Mouse (Mus musculus): ENCODE measurements around the gene Scaf11. TPM values are rescaled to one million over a fixed set of nuclear protein-coding genes. Genes with fewer than 3 reads are reported as not detected.
"Not testable (repeated sequence)": the region's sequence is repeated elsewhere in the genome, so short reads cannot be mapped to it uniquely, and the experiment has no call there.

The Scaf11 gene
- polyA plus RNA-seq (2014; fragmentation: Nextera tagmentation; extraction: Ambion mirVana), result 89.8 and 93.2 TPM in 2 replicates

GRCm38 (mm10) chr15:96460730-96461540 lies at the start of gene Scaf11:
TSS of gene Scaf11 (minus strand) at chr15:96460843.
- DNase-seq (ENCODE audit: low spot score) (peak; percentile 99), ATAC-seq (ENCODE audit: low FRiP score) (peak; percentile 96)
- under 1% methylated on average over 75 of the region's 96 CpGs for WGBS
- no peaks in the 10 kb centered on the region for H3K4me1 ChIP-seq (replicated peaks; ENCODE audit: control insufficient read depth, insufficient read depth, low read length)
- H3K9ac ChIP-seq (ENCODE audit: low read depth, low read length), result peak within 1 kb of the TSS; percentile 93
- no peaks in the 10 kb centered on the region for H3K27me3 ChIP-seq (ENCODE audit: control insufficient read depth, insufficient read depth, low read length)
- peak within 1 kb of the TSS; percentile 92 for H3K4me3 ChIP-seq (ENCODE audit: low read depth, low read length)
- peak within 1 kb of the TSS; percentile 86 for H3K4me2 ChIP-seq (replicated peaks; ENCODE audit: low read depth, low read length)
- H3K27ac ChIP-seq (ENCODE audit: low read depth, low read length), result peak within 1 kb of the TSS; percentile 97
- H3K9me3 ChIP-seq (ENCODE audit: control insufficient read depth, low read length), result no peaks in the 10 kb centered on the region
- no peaks in the 10 kb centered on the region for H3K36me3 ChIP-seq (ENCODE audit: control insufficient read depth, insufficient read depth, low read length)

- H3K9me3 ChIP-seq (ENCODE audit: control insufficient read depth, low read length), result no peaks in the 10 kb centered on the region; the same call in 1 of the 2 replicates
- H3K4me1 ChIP-seq (replicated peaks; ENCODE audit: control insufficient read depth, insufficient read depth, low read length), result no peaks in the 10 kb centered on the region
- no peak for ATAC-seq (ENCODE audit: low FRiP score)
- H3K27me3 ChIP-seq (ENCODE audit: control insufficient read depth, insufficient read depth, low read length), result no peaks in the 10 kb centered on the region
- H3K4me3 ChIP-seq (ENCODE audit: low read depth, low read length), result no peak overlapping the region
- H3K9ac ChIP-seq (ENCODE audit: low read depth, low read length), result no peak overlapping the region
- peak; percentile 73 for DNase-seq (ENCODE audit: low spot score)
- WGBS, result 52% methylated on average over 18 of the region's 18 CpGs
- H3K4me2 ChIP-seq (replicated peaks; ENCODE audit: low read depth, low read length), result no peak overlapping the region
- H3K27ac ChIP-seq (ENCODE audit: low read depth, low read length), result no peak overlapping the region
- no peaks in the 10 kb centered on the region for H3K36me3 ChIP-seq (ENCODE audit: control insufficient read depth, insufficient read depth, low read length)
These were observed 46.6 kb upstream of the Scaf11 start for GRCm38 (mm10) chr15:96507097-96507840.

GRCm38 (mm10) chr15:96497646-96498045 lies 37.0 kb upstream of the Scaf11 start:
- 91% methylated on average over 6 of the region's 7 CpGs for WGBS
- H3K9ac ChIP-seq (ENCODE audit: low read depth, low read length), result no peak overlapping the region
- no peak overlapping the region for H3K4me2 ChIP-seq (replicated peaks; ENCODE audit: low read depth, low read length)
- H3K4me1 ChIP-seq (replicated peaks; ENCODE audit: control insufficient read depth, insufficient read depth, low read length), result no peaks in the 10 kb centered on the region
- no peaks in the 10 kb centered on the region; the same call in 1 of the 2 replicates for H3K9me3 ChIP-seq (ENCODE audit: control insufficient read depth, low read length)
- no peak overlapping the region for H3K4me3 ChIP-seq (ENCODE audit: low read depth, low read length)
- H3K27me3 ChIP-seq (ENCODE audit: control insufficient read depth, insufficient read depth, low read length), result no peaks in the 10 kb centered on the region
- ATAC-seq (ENCODE audit: low FRiP score) (no peak), DNase-seq (ENCODE audit: low spot score) (no peak)
- H3K27ac ChIP-seq (ENCODE audit: low read depth, low read length), result no peak overlapping the region
- H3K36me3 ChIP-seq (ENCODE audit: control insufficient read depth, insufficient read depth, low read length), result no peaks in the 10 kb centered on the region

DNA sequence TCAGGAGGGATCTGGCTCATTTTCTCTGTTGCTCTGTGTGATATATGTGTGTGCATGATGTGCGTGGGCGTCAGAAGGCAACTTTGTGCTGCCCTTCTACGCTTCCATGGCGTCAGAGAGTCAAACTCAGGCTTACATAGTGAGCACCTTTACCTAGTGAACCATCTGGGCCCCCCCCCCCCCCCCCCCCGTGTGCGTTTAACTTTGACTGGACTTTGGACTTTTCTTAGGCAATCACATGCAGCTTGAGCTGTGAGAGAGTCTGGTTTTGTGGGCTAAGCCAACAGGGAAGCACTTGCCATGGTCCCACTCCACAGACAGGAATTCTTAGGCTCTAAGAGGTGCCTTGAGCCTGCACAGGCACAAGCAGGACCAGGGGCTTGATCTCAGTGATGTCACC lies 33.6 kb upstream of the Scaf11 start:
- 82% methylated on average over 6 of the region's 6 CpGs for WGBS
- Histone ChIP-seq H3K4me2 (replicated peaks; ENCODE audit: low read depth, low read length) (no peak overlapping the region), H3K27me3 (ENCODE audit: control insufficient read depth, insufficient read depth, low read length) (no peaks in the 10 kb centered on the region), H3K9ac (ENCODE audit: low read depth, low read length) (no peak overlapping the region), H3K27ac (ENCODE audit: low read depth, low read length) (no peak overlapping the region), H3K9me3 (ENCODE audit: control insufficient read depth, low read length) (no peaks in the 10 kb centered on the region), H3K4me1 (replicated peaks; ENCODE audit: control insufficient read depth, insufficient read depth, low read length) (no peaks in the 10 kb centered on the region), H3K4me3 (ENCODE audit: low read depth, low read length) (no peak overlapping the region), H3K36me3 (ENCODE audit: control insufficient read depth, insufficient read depth, low read length) (no peaks in the 10 kb centered on the region)
- DNase-seq (ENCODE audit: low spot score) (no peak), ATAC-seq (ENCODE audit: low FRiP score) (no peak)

- Histone ChIP-seq H3K4me2 (replicated peaks; ENCODE audit: low read depth, low read length) (no peak overlapping the region), H3K9ac (ENCODE audit: low read depth, low read length) (no peak overlapping the region), H3K9me3 (ENCODE audit: control insufficient read depth, low read length) (no peaks in the 10 kb centered on the region), H3K27ac (ENCODE audit: low read depth, low read length) (no peak overlapping the region), H3K4me3 (ENCODE audit: low read depth, low read length) (no peak overlapping the region), H3K36me3 (ENCODE audit: control insufficient read depth, insufficient read depth, low read length) (no peaks in the 10 kb centered on the region), H3K27me3 (ENCODE audit: control insufficient read depth, insufficient read depth, low read length) (no peaks in the 10 kb centered on the region), H3K4me1 (replicated peaks; ENCODE audit: control insufficient read depth, insufficient read depth, low read length) (no peaks in the 10 kb centered on the region)
- 78% methylated on average over 5 of the region's 5 CpGs for WGBS
- DNase-seq (ENCODE audit: low spot score), result no peak
- ATAC-seq (ENCODE audit: low FRiP score), result no peak
These were observed 32.9 kb upstream of the Scaf11 start for GRCm38 (mm10) chr15:96493573-96493972.

- H3K36me3 ChIP-seq (ENCODE audit: control insufficient read depth, insufficient read depth, low read length); H3K27ac ChIP-seq (ENCODE audit: low read depth, low read length); H3K27me3 ChIP-seq (ENCODE audit: control insufficient read depth, insufficient read depth, low read length); H3K4me1 ChIP-seq (replicated peaks; ENCODE audit: control insufficient read depth, insufficient read depth, low read length); H3K4me2 ChIP-seq (replicated peaks; ENCODE audit: low read depth, low read length); ATAC-seq (ENCODE audit: low FRiP score); H3K9ac ChIP-seq (ENCODE audit: low read depth, low read length); H3K4me3 ChIP-seq (ENCODE audit: low read depth, low read length); H3K9me3 ChIP-seq (ENCODE audit: control insufficient read depth, low read length); DNase-seq (ENCODE audit: low spot score): not testable (repeated sequence)
- 92% methylated on average over 4 of the region's 4 CpGs for WGBS
These were observed 32.3 kb upstream of the Scaf11 start for GRCm38 (mm10) chr15:96492919-96493318.

- peak; percentile 60; the same call in 1 of the 2 replicates for ATAC-seq (ENCODE audit: low FRiP score)
- Histone ChIP-seq H3K36me3 (ENCODE audit: control insufficient read depth, insufficient read depth, low read length) (no peaks in the 10 kb centered on the region), H3K4me1 (replicated peaks; ENCODE audit: control insufficient read depth, insufficient read depth, low read length) (no peaks in the 10 kb centered on the region), H3K27ac (ENCODE audit: low read depth, low read length) (no peak overlapping the region), H3K4me3 (ENCODE audit: low read depth, low read length) (no peak overlapping the region), H3K9me3 (ENCODE audit: control insufficient read depth, low read length) (no peaks in the 10 kb centered on the region), H3K27me3 (ENCODE audit: control insufficient read depth, insufficient read depth, low read length) (no peaks in the 10 kb centered on the region), H3K9ac (ENCODE audit: low read depth, low read length) (no peak overlapping the region), H3K4me2 (replicated peaks; ENCODE audit: low read depth, low read length) (no peak overlapping the region)
- WGBS, result 41% methylated on average over 13 of the region's 13 CpGs
- peak; percentile 51 for DNase-seq (ENCODE audit: low spot score)
These were observed 31.4 kb upstream of the Scaf11 start for GRCm38 (mm10) chr15:96491861-96492641.

DNA sequence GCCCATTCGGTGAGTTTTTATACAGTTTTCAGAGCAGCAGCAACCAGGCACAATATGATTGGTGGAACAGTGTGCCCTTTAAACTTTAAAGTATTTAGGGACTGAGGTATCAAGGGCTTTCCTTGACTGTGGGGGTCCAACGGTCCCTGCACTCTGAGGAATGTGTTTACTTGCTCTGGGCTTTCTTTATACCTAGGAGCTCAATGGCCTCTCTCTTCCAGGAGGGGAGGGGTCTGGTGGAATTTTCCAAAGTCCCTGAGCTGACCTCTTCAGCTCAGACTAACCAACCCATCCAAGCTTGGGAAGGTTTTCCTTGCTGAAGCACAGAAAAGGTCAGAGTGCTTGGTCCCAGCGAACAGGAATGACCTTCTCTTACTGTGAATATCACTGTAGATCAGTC lies 30.8 kb upstream of the Scaf11 start:
- WGBS, result 37% methylated on average over 3 of the region's 3 CpGs
- Histone ChIP-seq H3K9me3 (ENCODE audit: control insufficient read depth, low read length) (no peaks in the 10 kb centered on the region), H3K4me2 (replicated peaks; ENCODE audit: low read depth, low read length) (no peak overlapping the region), H3K27ac (ENCODE audit: low read depth, low read length) (no peak overlapping the region), H3K4me1 (replicated peaks; ENCODE audit: control insufficient read depth, insufficient read depth, low read length) (no peaks in the 10 kb centered on the region), H3K4me3 (ENCODE audit: low read depth, low read length) (no peak overlapping the region), H3K27me3 (ENCODE audit: control insufficient read depth, insufficient read depth, low read length) (no peaks in the 10 kb centered on the region), H3K9ac (ENCODE audit: low read depth, low read length) (no peak overlapping the region), H3K36me3 (ENCODE audit: control insufficient read depth, insufficient read depth, low read length) (no peaks in the 10 kb centered on the region)
- peak; percentile 19 for DNase-seq (ENCODE audit: low spot score)
- ATAC-seq (ENCODE audit: low FRiP score), result no peak

Measured in hindbrain, embryonic 11.5 days (tissue).